Mouse (Mus musculus) neural tube, embryonic 13.5 days (tissue): Measurements from ENCODE around the gene Nhsl2. TPM values are rescaled to one million over a fixed set of nuclear protein-coding genes. Genes with fewer than 3 reads are reported as not detected.
A peak's percentile ranks its signal among the peaks of the same experiment; 100 is the strongest.
"Not testable (repeated sequence)": the region's sequence is repeated elsewhere in the genome, so short reads cannot be mapped to it uniquely, and the experiment has no call there.

ENCODE experiments used
- ATAC-seq: fragments of 200-750 bp; cut with Nextera tagmentation; 2 replicates; pipeline ENCODE4 v1.8.0; 2017; ENCODE audit warnings: low read depth, mild to moderate bottlenecking, moderate TSS enrichment, moderate library complexity
- H3K27ac ChIP-seq: fragments of 300-500 bp; sonication (generic); replicated peaks from 2 replicates; pipeline ENCODE4 v1.5.1; 2015; ENCODE audit warnings: moderate library complexity, mild to moderate bottlenecking, inconsistent platforms
- H3K27me3 ChIP-seq: fragments of 300-500 bp; sonication (generic); 2 replicates; pipeline ENCODE4 v1.6.1; 2015; ENCODE audit warnings: mild to moderate bottlenecking, inconsistent platforms
- H3K36me3 ChIP-seq: fragments of 300-500 bp; sonication (generic); 2 replicates; pipeline ENCODE4 v1.6.1; 2015; ENCODE audit warnings: mild to moderate bottlenecking, inconsistent platforms
- H3K4me1 ChIP-seq: fragments of 300-500 bp; sonication (generic); replicated peaks from 2 replicates; pipeline ENCODE4 v1.6.1; 2015; ENCODE audit warnings: inconsistent platforms
- H3K4me2 ChIP-seq: fragments of 300-500 bp; sonication (generic); 2 replicates; pipeline ENCODE4 v1.6.1; 2015; ENCODE audit warnings: inconsistent platforms, mild to moderate bottlenecking, moderate library complexity
- H3K4me3 ChIP-seq: fragments of 300-500 bp; sonication (generic); 2 replicates; pipeline ENCODE4 v1.5.1; 2015; ENCODE audit warnings: mild to moderate bottlenecking, inconsistent platforms
- H3K9ac ChIP-seq: fragments of 300-500 bp; sonication (generic); 2 replicates; pipeline ENCODE4 v1.6.1; 2015; ENCODE audit warnings: moderate library complexity, mild to moderate bottlenecking, inconsistent platforms
- H3K9me3 ChIP-seq: fragments of 300-500 bp; sonication (generic); 2 replicates; pipeline ENCODE4 v1.6.1; 2016; ENCODE audit warnings: inconsistent platforms
- WGBS: fragments of 180-500 bp; shearing (Covaris S2); methylation state at CpG from one replicate; pipeline ENCODE4 v1.1.7; 2015; 5-methylcytosine and 5-hydroxymethylcytosine counted together
- polyA plus RNA-seq: library from polyadenylated mRNA; unstranded; fragments of >200 nt; fragmentation: Nextera tagmentation; extraction: Ambion mirVana; gene quantifications from 2 replicates; pipeline ENCODE4 v1.2.1, GENCODE M21; 2015

The Nhsl2 gene
- 4.6 and 5.7 TPM in 2 replicates for polyA plus RNA-seq

DNA sequence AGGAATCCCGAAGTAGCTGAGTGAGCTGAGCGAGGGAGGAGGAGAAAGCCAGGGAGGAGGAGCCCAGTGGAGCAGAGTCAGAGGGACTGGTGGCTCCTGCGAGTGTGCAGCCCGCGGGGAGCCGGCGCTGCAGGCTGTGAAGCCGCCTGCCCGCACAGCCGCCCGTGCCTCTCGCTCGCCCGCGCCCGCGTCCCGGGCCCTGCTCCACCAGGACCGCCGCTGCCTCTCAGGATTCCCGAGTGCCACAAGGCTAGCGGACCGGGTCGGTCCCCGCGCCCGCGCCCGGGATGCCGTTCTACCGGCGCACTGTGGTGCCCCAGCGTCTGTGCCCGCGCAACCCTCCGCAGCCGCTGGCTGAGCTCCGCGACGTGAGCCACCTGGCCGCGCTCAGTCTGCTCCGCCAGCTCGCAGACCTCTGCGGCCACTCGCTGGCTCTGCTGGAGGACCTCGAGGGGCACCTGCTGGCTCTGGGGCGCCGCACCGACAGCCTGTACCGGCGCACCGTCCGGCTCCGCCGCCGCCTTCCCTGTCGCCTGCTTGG is at the start of gene Nhsl2:
Gene Nhsl2, plus strand, starts transcription at position 105 of the 541 bp plus-strand sequence.
- no peak within 1 kb of the TSS for H3K27ac ChIP-seq
- peak; percentile 91 for ATAC-seq
- H3K9me3 ChIP-seq = no peaks in the 10 kb centered on the region
- WGBS = 19% methylated on average over 32 of the region's 58 CpGs
- H3K27me3 ChIP-seq = peaks cover 87% of the 10 kb centered on the region
- H3K4me1 ChIP-seq = no peaks in the 10 kb centered on the region
- H3K4me3 ChIP-seq = peak within 1 kb of the TSS; percentile 50
- peak within 1 kb of the TSS; percentile 62 for H3K9ac ChIP-seq
- peak within 1 kb of the TSS; percentile 66 for H3K4me2 ChIP-seq
- no peaks in the 10 kb centered on the region for H3K36me3 ChIP-seq

DNA sequence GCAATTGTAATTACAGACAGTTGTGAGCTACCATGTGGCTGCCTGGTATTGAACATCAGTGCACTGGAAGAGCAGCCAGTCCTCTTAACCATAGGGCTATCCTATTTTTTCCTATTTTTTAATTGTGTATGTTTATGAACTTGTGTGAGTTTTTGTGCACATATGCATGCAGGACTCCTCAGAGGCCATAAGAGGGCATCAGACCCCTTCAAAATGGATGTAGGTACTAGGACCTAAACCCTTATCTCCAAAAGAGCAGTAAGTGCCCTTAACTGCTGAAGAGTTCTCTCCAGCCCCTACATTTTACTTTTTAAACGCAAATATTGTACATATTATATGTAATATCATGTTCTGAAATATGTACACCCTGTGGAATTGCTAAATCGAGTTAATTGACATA is 43.7 kb upstream of the Nhsl2 start:
- no peak overlapping the region for H3K27ac ChIP-seq
- no peaks in the 10 kb centered on the region for H3K9me3 ChIP-seq
- 32% methylated on average over 2 of the region's 2 CpGs for WGBS
- no peaks in the 10 kb centered on the region for H3K36me3 ChIP-seq
- no peaks in the 10 kb centered on the region for H3K4me1 ChIP-seq
- no peak overlapping the region for H3K9ac ChIP-seq
- no peak overlapping the region for H3K4me3 ChIP-seq
- ATAC-seq = no peak
- H3K4me2 ChIP-seq = no peak overlapping the region
- peaks cover 9% of the 10 kb centered on the region for H3K27me3 ChIP-seq

DNA sequence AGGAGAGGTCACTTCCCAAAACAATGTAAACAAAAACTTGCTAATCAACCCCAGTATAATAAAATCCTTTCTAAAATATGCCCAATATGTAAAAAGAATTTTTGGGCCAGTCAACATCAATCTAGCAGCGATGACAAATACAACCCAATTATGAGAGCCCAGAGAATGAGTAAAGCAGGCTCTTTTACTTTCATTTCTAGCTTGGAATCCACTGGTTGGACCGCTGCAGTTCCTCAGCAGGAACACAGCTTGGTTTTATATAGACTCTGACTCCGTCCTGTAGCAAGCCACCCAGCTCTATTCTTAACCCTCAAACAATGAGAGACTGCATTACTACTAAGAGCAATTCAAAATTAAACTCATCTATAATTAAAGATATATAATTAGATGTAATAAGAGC is 37.4 kb upstream of the Nhsl2 start:
- ATAC-seq = no peak
- Histone ChIP-seq H3K27me3 (peaks cover 36% of the 10 kb centered on the region), H3K4me3 (no peak overlapping the region), H3K4me2 (no peak overlapping the region), H3K4me1 (no peaks in the 10 kb centered on the region), H3K9me3 (no peaks in the 10 kb centered on the region), H3K36me3 (no peaks in the 10 kb centered on the region), H3K9ac (no peak overlapping the region), H3K27ac (no peak overlapping the region)
- WGBS = 60% methylated on average over 3 of the region's 3 CpGs

DNA sequence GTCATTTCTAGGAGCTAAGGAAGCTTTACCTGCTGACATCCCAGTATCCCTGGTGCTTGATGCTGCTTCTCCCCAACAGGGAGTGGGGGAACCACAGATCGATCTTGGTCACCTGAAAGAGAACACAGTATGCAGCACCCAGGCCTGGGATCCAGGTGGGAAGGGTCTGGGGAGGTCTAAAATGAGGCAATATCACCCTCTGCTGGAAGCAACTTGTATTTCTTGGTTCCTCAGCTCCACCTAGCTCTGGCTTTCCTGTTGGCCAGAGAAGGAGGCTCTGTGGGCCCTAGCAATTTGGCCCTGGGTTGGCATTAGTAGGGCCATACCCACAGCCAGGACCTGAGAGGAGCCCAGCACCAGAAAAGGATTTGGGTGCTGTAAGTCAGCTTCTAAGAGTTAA is 30.0 kb upstream of the Nhsl2 start:
- no peak for ATAC-seq
- H3K36me3 ChIP-seq = no peaks in the 10 kb centered on the region

DNA sequence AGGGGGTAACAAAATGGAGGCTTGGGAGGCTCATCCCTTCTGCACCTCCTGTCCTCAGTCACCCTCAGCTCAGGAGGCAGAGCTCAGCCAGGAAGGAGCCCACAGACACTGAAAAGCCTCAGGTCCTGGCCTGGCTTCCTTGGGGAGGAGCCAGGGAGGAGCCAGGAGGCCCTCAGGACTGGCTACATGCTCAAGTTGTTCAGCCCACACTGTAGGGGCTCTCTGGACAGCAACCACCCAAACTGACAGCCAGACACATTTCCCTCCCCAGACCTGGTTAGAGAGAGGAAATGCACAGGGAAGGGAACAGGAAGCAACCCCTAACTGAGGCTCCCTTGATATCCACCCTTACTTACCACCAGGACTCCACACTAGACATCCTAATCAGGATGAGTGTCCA is 29.2 kb upstream of the Nhsl2 start:
- not testable (repeated sequence) for ATAC-seq, H3K4me3 ChIP-seq, H3K36me3 ChIP-seq, H3K9me3 ChIP-seq, H3K27ac ChIP-seq, H3K4me2 ChIP-seq, H3K9ac ChIP-seq, H3K4me1 ChIP-seq
- H3K27me3 ChIP-seq = peaks cover 22% of the 10 kb centered on the region

More for the DNA sequence above, 30.0 kb upstream of the Nhsl2 start:
- H3K4me1 ChIP-seq = no peaks in the 10 kb centered on the region
- H3K4me2 ChIP-seq = no peak overlapping the region
- H3K9ac ChIP-seq = no peak overlapping the region
- H3K27me3 ChIP-seq = peaks cover 26% of the 10 kb centered on the region
- 48% methylated on average over 1 of the region's 1 CpGs for WGBS
- no peak overlapping the region for H3K4me3 ChIP-seq
- H3K27ac ChIP-seq = no peak overlapping the region
- H3K9me3 ChIP-seq = no peaks in the 10 kb centered on the region

DNA sequence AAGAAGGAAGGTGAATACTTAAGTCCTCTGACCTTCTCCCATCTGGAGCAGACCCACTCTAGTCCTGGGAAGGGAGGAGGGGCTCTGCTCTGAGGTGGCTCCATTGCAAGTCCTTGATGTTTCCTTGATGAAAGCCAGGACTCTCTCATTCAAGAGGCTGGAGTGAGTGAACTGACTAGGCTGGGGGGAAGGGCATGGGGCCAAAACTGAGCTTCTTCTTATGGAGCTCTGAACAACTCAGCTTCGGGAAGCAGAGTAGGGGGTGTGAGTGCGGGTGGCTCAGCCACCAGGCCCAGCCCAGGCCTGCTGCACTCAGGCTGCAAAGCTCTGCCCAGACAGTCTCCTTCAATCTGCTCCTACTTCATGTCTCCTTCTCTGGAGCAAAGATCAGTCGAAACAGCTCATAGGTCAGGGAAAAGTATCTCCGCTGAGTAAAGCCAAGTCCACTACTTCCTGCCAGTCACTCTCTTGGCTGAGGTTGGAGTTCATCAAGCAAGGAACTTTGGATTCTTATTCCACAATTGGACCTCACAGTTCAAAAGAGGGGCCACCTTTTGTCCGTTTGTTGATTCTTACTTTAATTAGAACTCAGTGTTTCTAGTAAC is 1.9 kb upstream of the Nhsl2 start:
- Histone ChIP-seq H3K27me3 (peaks cover 80% of the 10 kb centered on the region), H3K27ac (no peak overlapping the region), H3K9ac (no peak overlapping the region), H3K4me2 (no peak overlapping the region), H3K36me3 (no peaks in the 10 kb centered on the region), H3K9me3 (no peaks in the 10 kb centered on the region), H3K4me1 (no peaks in the 10 kb centered on the region), H3K4me3 (no peak overlapping the region)
- WGBS = 57% methylated on average over 5 of the region's 5 CpGs
- ATAC-seq = no peak

DNA sequence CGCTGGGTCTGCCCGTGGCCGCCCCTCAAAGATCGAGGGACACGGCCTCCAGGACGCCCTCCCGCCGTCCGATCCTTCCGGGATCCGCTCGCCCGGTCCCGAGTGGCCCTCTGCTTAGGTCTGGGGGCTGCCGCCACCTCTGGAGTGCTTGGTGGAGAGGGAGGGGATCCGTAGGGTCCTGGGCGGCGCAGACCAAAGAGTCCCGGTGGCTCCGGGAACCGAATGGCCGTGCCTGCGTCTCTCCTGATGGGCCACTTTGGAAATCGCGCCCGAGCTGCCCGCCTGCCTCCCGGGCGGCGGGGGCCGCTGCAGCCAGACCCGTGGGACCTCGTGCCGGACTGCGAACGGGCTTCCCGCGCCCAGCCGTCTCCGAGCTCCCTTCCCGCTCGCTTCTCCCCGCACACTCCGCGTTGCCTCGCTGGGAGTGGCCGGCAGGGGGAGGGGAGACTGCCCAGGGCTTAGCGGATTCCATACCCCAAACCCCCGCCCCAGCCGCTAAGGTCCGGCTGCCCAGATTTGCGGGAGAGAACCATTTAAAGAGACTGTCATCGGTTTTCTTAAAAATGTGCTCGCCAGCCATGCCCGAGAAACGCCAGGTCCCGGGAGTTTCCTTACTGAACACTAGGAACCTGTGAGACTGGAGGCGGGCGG is 841 bp downstream of the Nhsl2 start:
- Histone ChIP-seq H3K9me3 (no peaks in the 10 kb centered on the region), H3K9ac (peak overlapping the region; percentile 62), H3K4me1 (no peaks in the 10 kb centered on the region), H3K27ac (no peak overlapping the region), H3K36me3 (no peaks in the 10 kb centered on the region), H3K4me2 (peak overlapping the region; percentile 66), H3K27me3 (peaks cover 90% of the 10 kb centered on the region), H3K4me3 (peak overlapping the region; percentile 50)
- peak; percentile 78 for ATAC-seq
- 25% methylated on average over 45 of the region's 59 CpGs for WGBS

DNA sequence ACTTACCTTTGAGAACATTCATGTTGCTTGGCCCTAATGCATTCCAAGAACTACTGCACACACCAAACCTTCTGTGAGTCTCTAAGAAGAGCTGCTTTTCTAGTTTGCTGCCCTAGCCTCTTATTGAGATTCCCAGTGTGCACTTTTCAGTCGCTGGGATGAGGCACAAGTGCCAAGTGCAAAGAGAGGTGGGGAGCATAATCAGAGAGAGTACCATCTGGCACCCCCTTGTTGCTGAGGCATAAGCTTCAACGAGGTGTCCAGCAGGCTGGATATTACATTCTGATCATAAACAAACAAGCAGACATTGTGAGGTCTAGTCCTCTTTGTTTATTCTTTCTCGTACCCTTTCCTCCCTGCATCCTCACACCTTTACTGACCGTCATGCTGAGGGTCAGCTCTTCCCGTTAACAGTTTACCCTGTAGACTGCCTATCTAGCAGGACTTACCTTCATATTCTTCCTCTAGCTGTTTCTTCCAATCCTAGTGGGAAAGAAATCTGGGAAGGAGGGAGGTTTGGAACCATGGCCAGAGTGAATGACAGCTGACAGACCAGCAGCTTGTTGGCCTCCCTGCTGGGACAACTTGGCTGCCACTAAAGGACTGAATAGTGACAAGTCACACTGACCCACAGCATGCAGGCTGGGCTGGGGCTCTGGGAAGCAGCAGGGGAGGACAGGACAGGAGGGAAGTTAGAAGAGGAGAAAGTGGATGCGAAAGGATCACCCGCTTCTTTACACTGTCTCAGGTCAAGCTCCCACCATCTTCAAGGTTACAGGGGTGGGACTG is 2.6 kb downstream of the Nhsl2 start:
- Histone ChIP-seq H3K27me3 (peaks cover 81% of the 10 kb centered on the region), H3K4me3 (no peak overlapping the region), H3K9me3 (no peaks in the 10 kb centered on the region), H3K27ac (no peak overlapping the region), H3K4me2 (no peak overlapping the region), H3K4me1 (no peaks in the 10 kb centered on the region), H3K36me3 (no peaks in the 10 kb centered on the region), H3K9ac (no peak overlapping the region)
- 42% methylated on average over 7 of the region's 7 CpGs for WGBS
- ATAC-seq = no peak

DNA sequence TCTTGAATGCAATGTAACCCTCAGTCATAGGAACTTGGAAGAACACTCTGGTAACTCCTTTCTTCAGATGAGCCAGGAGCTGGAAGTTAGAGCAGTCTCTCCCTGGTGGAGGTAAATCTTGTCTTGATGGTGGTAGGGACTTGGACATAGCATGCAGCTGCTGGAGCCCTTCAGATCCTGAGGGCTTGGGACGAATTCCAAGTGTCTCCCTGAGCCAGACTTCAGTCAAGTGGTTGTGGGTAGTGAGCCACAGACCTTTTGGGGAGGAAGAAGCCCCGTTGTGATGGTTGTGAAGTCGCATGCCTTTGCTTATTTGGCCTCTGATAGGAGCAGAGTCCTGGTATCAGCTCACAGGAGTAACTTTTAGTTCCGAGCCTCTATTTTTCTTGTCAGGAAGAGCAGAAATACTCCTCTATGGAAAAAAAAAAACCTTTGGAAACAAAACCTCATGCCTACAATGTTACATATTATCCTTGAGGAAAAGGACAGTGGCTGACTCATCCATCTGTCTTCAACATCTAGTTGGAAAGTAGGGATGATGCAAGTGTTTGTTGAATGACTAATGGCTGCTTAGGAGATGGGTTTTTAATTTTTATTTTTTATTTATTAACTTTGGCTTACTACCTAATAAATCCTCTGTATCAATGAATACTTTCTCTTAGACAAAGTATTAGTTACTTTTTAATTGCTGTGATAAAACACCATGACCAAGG is 14.6 kb downstream of the Nhsl2 start:
- Histone ChIP-seq H3K9me3 (no peaks in the 10 kb centered on the region), H3K36me3 (no peaks in the 10 kb centered on the region), H3K27ac (no peak overlapping the region), H3K4me1 (no peaks in the 10 kb centered on the region), H3K4me3 (no peak overlapping the region), H3K27me3 (peaks cover 47% of the 10 kb centered on the region), H3K9ac (no peak overlapping the region), H3K4me2 (no peak overlapping the region)
- no peak for ATAC-seq
- WGBS = 63% methylated on average over 4 of the region's 4 CpGs

DNA sequence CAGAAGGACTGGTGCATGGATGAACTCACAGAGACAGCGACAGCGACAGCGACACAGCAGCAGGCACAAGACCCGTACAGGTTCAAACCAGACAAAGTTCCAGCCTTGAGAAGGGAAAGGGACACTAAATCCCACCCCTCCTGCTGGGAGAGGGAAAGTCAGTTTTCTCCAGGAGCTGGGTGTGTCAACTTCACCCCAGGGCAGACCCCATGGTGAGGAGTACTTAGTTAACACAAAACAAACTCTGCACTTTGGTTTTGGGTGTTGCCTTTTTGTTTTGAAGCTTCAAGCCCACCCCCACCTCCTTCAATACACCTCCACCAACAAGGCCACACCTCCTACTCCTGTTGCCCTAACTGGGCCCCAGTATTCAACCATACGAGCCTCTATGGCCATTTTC is 15.6 kb downstream of the Nhsl2 start:
- no peak for ATAC-seq
- WGBS = 64% methylated on average over 5 of the region's 5 CpGs
- H3K9me3 ChIP-seq = no peaks in the 10 kb centered on the region
- peaks cover 41% of the 10 kb centered on the region for H3K27me3 ChIP-seq
- no peak overlapping the region for H3K4me2 ChIP-seq
- H3K4me3 ChIP-seq = no peak overlapping the region
- H3K27ac ChIP-seq = no peak overlapping the region
- no peaks in the 10 kb centered on the region for H3K4me1 ChIP-seq
- no peak overlapping the region for H3K9ac ChIP-seq
- H3K36me3 ChIP-seq = no peaks in the 10 kb centered on the region

DNA sequence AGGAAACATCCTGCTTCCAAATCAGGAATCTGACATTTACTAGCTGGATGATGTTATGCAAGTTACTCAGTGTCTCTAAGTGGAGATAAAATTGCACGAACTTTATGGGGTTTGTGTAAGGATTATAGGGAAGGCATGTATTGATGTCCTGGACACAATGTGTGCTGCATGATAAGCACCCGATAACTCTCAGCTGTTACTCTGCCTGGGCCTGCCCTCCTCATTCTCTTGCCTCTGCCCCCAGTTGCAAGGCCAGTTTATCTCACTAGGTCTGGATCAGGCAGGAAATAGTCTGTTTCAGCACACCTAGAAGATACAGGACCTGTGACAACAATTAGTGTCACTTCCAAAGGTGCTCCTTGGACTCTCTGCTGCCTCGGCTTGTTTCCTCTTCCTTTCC is 25.0 kb downstream of the Nhsl2 start:
- Histone ChIP-seq H3K9me3 (no peaks in the 10 kb centered on the region), H3K36me3 (no peaks in the 10 kb centered on the region), H3K27ac (no peak overlapping the region), H3K27me3 (peaks cover 62% of the 10 kb centered on the region), H3K9ac (no peak overlapping the region), H3K4me1 (no peaks in the 10 kb centered on the region), H3K4me3 (no peak overlapping the region), H3K4me2 (no peak overlapping the region)
- no peak for ATAC-seq
- WGBS = 68% methylated on average over 3 of the region's 3 CpGs

DNA sequence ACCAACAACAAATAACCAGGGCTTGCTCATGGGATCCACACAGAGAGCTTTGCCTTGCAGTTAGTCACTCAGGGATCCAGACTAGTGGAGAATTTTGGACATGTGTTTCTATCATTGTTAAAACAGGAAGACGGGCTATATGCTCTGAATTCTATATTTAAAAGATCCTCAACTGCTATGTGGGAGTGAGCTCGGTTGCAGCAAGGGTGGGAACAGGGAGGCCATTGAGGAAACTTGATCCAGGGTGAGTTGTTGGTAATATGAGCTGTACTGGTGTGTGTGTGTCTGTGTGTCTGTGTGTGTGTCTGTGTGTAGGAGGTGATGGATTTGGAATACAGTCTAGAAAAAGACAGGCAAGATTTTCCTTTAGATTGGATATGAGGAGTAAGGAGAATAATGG is 25.7 kb downstream of the Nhsl2 start:
- H3K9ac ChIP-seq = no peak overlapping the region
- WGBS = 59% methylated on average over 2 of the region's 2 CpGs
- H3K4me2 ChIP-seq = no peak overlapping the region

More for the DNA sequence above, 25.7 kb downstream of the Nhsl2 start:
- ATAC-seq = no peak
- H3K4me1 ChIP-seq = no peaks in the 10 kb centered on the region
- no peaks in the 10 kb centered on the region for H3K36me3 ChIP-seq
- H3K27ac ChIP-seq = no peak overlapping the region
- H3K9me3 ChIP-seq = no peaks in the 10 kb centered on the region
- no peak overlapping the region for H3K4me3 ChIP-seq
- H3K27me3 ChIP-seq = peaks cover 61% of the 10 kb centered on the region
